Mouse (Mus musculus) liver, adult 2 months (tissue): Measurements from ENCODE around the gene Elane.

Experiments
- CTCF ChIP-seq: fragments of 200-500 bp; IDR thresholded peaks from 2 replicates; pipeline ENCODE4 v1.5.1; 2011; ENCODE audit warnings: low read depth, low read length, control low read depth
- POLR2A ChIP-seq: fragments of 200-500 bp; IDR thresholded peaks from 2 replicates; pipeline ENCODE4 v1.6.1; 2011; ENCODE audit warnings: low read length, control low read depth; ENCODE audit not compliant: insufficient read depth; ENCODE audit errors: extremely low read depth

GRCm38 (mm10) chr10:79857452-79857811, 28.6 kb upstream of the Elane start:
- TF ChIP-seq CTCF = no peak
- no peak for TF ChIP-seq POLR2A
